Mouse (Mus musculus) cerebellum, adult 2 months (tissue): Measurements from ENCODE around the gene Ms4a2. TPM values are rescaled to one million over a fixed set of nuclear protein-coding genes. Genes with fewer than 3 reads are reported as not detected.

Experiments
- DNase-seq, 2 experiments: peaks; one replicate each; pipeline ENCODE4 v3.0.0; 2021
- H3K27ac ChIP-seq: fragments of 200-500 bp; 2 replicates; pipeline ENCODE4 v1.5.1; 2012; ENCODE audit warnings: low read length, control low read depth, inconsistent platforms; ENCODE audit not compliant: insufficient read depth
- H3K27me3 ChIP-seq: fragments of 200-500 bp; 2 replicates; pipeline ENCODE4 v1.6.1; 2012; ENCODE audit warnings: inconsistent platforms, mild to moderate bottlenecking, low read length, moderate library complexity; ENCODE audit not compliant: control insufficient read depth, insufficient read depth
- H3K4me1 ChIP-seq: fragments of 200-500 bp; 2 replicates; pipeline ENCODE4 v1.6.1; 2011; ENCODE audit warnings: low read length; ENCODE audit not compliant: control insufficient read depth, insufficient read depth
- H3K4me3 ChIP-seq: fragments of 200-500 bp; replicated peaks from 2 replicates; pipeline ENCODE3; 2011; ENCODE audit warnings: mild to moderate bottlenecking, low read depth, low read length, control low read depth; ENCODE audit not compliant: insufficient read depth
- CTCF ChIP-seq: fragments of 200-500 bp; IDR thresholded peaks from 2 replicates; pipeline ENCODE4 v1.5.1; 2011; ENCODE audit warnings: low read depth, mild to moderate bottlenecking, control low read depth, low read length, moderate library complexity, borderline replicate concordance; ENCODE audit not compliant: insufficient read depth
- POLR2A ChIP-seq: fragments of 200-500 bp; IDR thresholded peaks from 2 replicates; pipeline ENCODE4 v1.6.1; 2011; ENCODE audit warnings: low read length, control low read depth, borderline replicate concordance; ENCODE audit not compliant: insufficient read depth
- WGBS: fragments of 180-500 bp; shearing (Covaris S2); methylation state at CpG from one replicate; pipeline ENCODE4 v1.1.7; 2018; 5-methylcytosine and 5-hydroxymethylcytosine counted together
- polyA plus RNA-seq: library from polyadenylated mRNA; depleted of rRNA; stranded (reverse); fragments of >200 nt; gene quantifications from 2 replicates; pipeline ENCODE4 v1.2.3, GENCODE M21; 2012

The Ms4a2 gene
- polyA plus RNA-seq, 1 experiment, result not detected

GRCm38 (mm10) chr19:11635572-11635971 lies 12.1 kb upstream of the Ms4a2 start:
- Histone ChIP-seq H3K27ac (no peak overlapping the region), H3K4me3 (no peak overlapping the region), H3K4me1 (no peaks in the 10 kb centered on the region), H3K27me3 (no peaks in the 10 kb centered on the region)
- TF ChIP-seq CTCF (no peak), POLR2A (no peak)
- WGBS, result 88% methylated on average over 5 of the region's 5 CpGs
- no peak for DNase-seq

GRCm38 (mm10) chr19:11634330-11634729 lies 10.8 kb upstream of the Ms4a2 start:
- 78% methylated on average over 2 of the region's 2 CpGs for WGBS
- H3K27ac ChIP-seq, result no peak overlapping the region
- no peaks in the 10 kb centered on the region for H3K27me3 ChIP-seq
- H3K4me3 ChIP-seq, result no peak overlapping the region
- DNase-seq, result no peak
- TF ChIP-seq CTCF (no peak), POLR2A (no peak)
- H3K4me1 ChIP-seq, result no peaks in the 10 kb centered on the region

GRCm38 (mm10) chr19:11633732-11634131 lies 10.2 kb upstream of the Ms4a2 start:
- no peak overlapping the region for H3K27ac ChIP-seq
- H3K4me3 ChIP-seq, result no peak overlapping the region
- WGBS, result 85% methylated on average over 1 of the region's 1 CpGs
- no peaks in the 10 kb centered on the region for H3K4me1 ChIP-seq
- TF ChIP-seq POLR2A, result no peak
- no peak for DNase-seq
- H3K27me3 ChIP-seq, result no peaks in the 10 kb centered on the region

- no peak overlapping the region for H3K4me3 ChIP-seq
- 77% methylated on average over 5 of the region's 5 CpGs for WGBS
- H3K27ac ChIP-seq, result no peak overlapping the region
- no peak for DNase-seq
- TF ChIP-seq POLR2A, result no peak
- no peak for TF ChIP-seq CTCF
- no peaks in the 10 kb centered on the region for H3K4me1 ChIP-seq
- H3K27me3 ChIP-seq, result no peaks in the 10 kb centered on the region
These were observed 1.7 kb upstream of the Ms4a2 start for GRCm38 (mm10) chr19:11625231-11625630.

GRCm38 (mm10) chr19:11624800-11625199 lies 1.3 kb upstream of the Ms4a2 start:
- no peak overlapping the region for H3K27ac ChIP-seq
- TF ChIP-seq POLR2A, result no peak
- no peak for TF ChIP-seq CTCF
- H3K4me1 ChIP-seq, result no peaks in the 10 kb centered on the region
- no peak for DNase-seq
- no peaks in the 10 kb centered on the region for H3K27me3 ChIP-seq
- H3K4me3 ChIP-seq, result no peak overlapping the region

GRCm38 (mm10) chr19:11617983-11618382 lies 5.5 kb downstream of the Ms4a2 start:
- no peaks in the 10 kb centered on the region for H3K27me3 ChIP-seq
- no peaks in the 10 kb centered on the region for H3K4me1 ChIP-seq
- TF ChIP-seq POLR2A (no peak), CTCF (no peak)
- DNase-seq, result no peak
- no peak overlapping the region for H3K4me3 ChIP-seq
- H3K27ac ChIP-seq, result no peak overlapping the region

- 88% methylated on average over 2 of the region's 2 CpGs for WGBS
These were observed 8.7 kb downstream of the Ms4a2 start for GRCm38 (mm10) chr19:11614805-11615204.

GRCm38 (mm10) chr19:11613776-11614443 lies 9.6 kb downstream of the Ms4a2 start:
- Histone ChIP-seq H3K27ac (no peak overlapping the region), H3K27me3 (no peaks in the 10 kb centered on the region), H3K4me1 (no peaks in the 10 kb centered on the region), H3K4me3 (no peak overlapping the region)
- TF ChIP-seq POLR2A (no peak), CTCF (no peak)
- WGBS, result 45% methylated on average over 8 of the region's 8 CpGs
- DNase-seq, result peak; percentile 19 to 39

More at GRCm38 (mm10) chr19:11614805-11615204, 8.7 kb downstream of the Ms4a2 start:
- DNase-seq, result no peak
- H3K27me3 ChIP-seq, result no peaks in the 10 kb centered on the region
- no peaks in the 10 kb centered on the region for H3K4me1 ChIP-seq
- H3K4me3 ChIP-seq, result no peak overlapping the region
- TF ChIP-seq CTCF (no peak), POLR2A (no peak)
- no peak overlapping the region for H3K27ac ChIP-seq

- 97% methylated on average over 1 of the region's 1 CpGs for WGBS
- Histone ChIP-seq H3K4me1 (no peaks in the 10 kb centered on the region), H3K27me3 (no peaks in the 10 kb centered on the region), H3K4me3 (no peak overlapping the region), H3K27ac (no peak overlapping the region)
- DNase-seq, result no peak
- TF ChIP-seq POLR2A (no peak), CTCF (no peak)
These were observed 10.4 kb downstream of the Ms4a2 start for GRCm38 (mm10) chr19:11613084-11613483.
